Mouse (Mus musculus) embryonic facial prominence, embryonic 12.5 days (tissue): Measurements from ENCODE around the gene Brca1. TPM values are rescaled to one million over a fixed set of nuclear protein-coding genes. Genes with fewer than 3 reads are reported as not detected.
A peak's percentile ranks its signal among the peaks of the same experiment; 100 is the strongest.
"Not testable (repeated sequence)": the region's sequence is repeated elsewhere in the genome, so short reads cannot be mapped to it uniquely, and the experiment has no call there.

Experiments used
- ATAC-seq: fragments of 200-750 bp; cut with Nextera tagmentation; 2 replicates; pipeline ENCODE4 v1.8.0; 2017; ENCODE audit not compliant: insufficient number of reproducible peaks, insufficient read depth, low FRiP score, low TSS enrichment
- H3K27ac ChIP-seq: fragments of 300-500 bp; sonication (generic); 2 replicates; pipeline ENCODE4 v1.5.1; 2016; ENCODE audit warnings: mild to moderate bottlenecking
- H3K27me3 ChIP-seq: fragments of 300-500 bp; sonication (generic); 2 replicates; pipeline ENCODE4 v1.6.1; 2016; ENCODE audit warnings: mild to moderate bottlenecking, moderate library complexity
- H3K36me3 ChIP-seq: fragments of 300-500 bp; sonication (generic); 2 replicates; pipeline ENCODE4 v1.6.1; 2016; ENCODE audit warnings: mild to moderate bottlenecking
- H3K4me1 ChIP-seq: fragments of 300-500 bp; sonication (generic); 2 replicates; pipeline ENCODE4 v1.6.1; 2016
- H3K4me2 ChIP-seq: fragments of 300-500 bp; sonication (generic); replicated peaks from 2 replicates; pipeline ENCODE4 v1.6.1; 2016; ENCODE audit warnings: mild to moderate bottlenecking, moderate library complexity
- H3K4me3 ChIP-seq: fragments of 300-500 bp; sonication (generic); 2 replicates; pipeline ENCODE4 v1.5.1; 2016; ENCODE audit warnings: mild to moderate bottlenecking
- H3K9ac ChIP-seq: fragments of 300-500 bp; sonication (generic); 2 replicates; pipeline ENCODE4 v1.6.1; 2016; ENCODE audit warnings: mild to moderate bottlenecking, moderate library complexity
- H3K9me3 ChIP-seq: fragments of 300-500 bp; sonication (generic); 2 replicates; pipeline ENCODE4 v1.6.1; 2016; ENCODE audit warnings: mild to moderate bottlenecking, moderate library complexity
- whole genome bisulfite sequencing: fragments of 180-500 bp; shearing (Covaris S2); methylation state at CpG from one replicate; pipeline ENCODE4 v1.1.7; 2016; 5-methylcytosine and 5-hydroxymethylcytosine counted together
- polyA plus RNA-seq: library from polyadenylated mRNA; unstranded; fragments of >200 nt; fragmentation: Nextera tagmentation; extraction: Ambion mirVana; gene quantifications from 2 replicates; pipeline ENCODE4 v1.2.1, GENCODE M21; 2016

Gene Brca1
- polyA plus RNA-seq, 1 experiment from 2014 or later, result 19.3 TPM

DNA sequence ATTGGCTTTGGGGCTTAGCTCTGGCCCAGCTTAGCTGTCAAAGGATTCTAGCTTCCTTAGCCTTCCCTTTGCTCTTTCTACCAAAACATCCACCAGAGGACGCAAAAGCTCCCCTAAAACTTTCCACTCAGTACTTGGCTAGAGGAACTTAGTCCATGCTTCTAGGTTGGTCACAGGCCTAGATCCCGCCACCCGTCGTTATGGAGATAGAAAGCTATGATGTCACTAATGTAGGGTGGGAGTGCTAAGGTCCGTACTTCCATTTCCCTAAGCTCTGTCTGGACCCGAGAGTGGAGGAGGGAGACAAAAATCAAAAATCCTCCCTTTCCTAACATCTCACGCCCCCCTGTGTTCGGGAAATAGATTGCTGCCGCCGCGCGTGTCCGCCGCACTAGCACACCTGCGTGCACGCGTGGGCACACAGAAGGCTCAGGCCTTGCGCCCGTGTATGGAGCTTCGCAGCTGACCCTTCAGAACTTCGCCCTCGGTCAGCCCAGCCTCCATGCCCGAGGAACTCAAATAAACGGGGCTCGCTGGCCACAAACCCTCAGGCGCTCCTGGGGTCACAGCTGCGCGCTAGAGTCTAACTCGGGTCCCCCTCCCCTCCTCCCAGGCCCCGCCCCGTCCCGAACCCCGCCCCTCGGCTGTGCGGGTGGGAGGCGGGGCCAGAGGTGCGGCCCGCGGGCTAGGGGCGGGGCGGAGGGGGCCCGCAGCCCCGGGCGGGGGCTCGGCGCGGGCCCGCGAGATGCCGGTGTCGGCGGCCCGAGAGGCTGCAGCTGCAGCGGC is 84.1 kb downstream of the Brca1 start:
- H3K4me2 ChIP-seq, result peak overlapping the region; percentile 94
- peak overlapping the region; percentile 63 for H3K27ac ChIP-seq
- H3K9me3 ChIP-seq, result no peaks in the 10 kb centered on the region
- H3K4me3 ChIP-seq, result peak overlapping the region; percentile 72
- peak overlapping the region; percentile 73 for H3K9ac ChIP-seq
- no peaks in the 10 kb centered on the region for H3K36me3 ChIP-seq
- peaks cover 10% of the 10 kb centered on the region; the same call in 1 of the 2 replicates for H3K27me3 ChIP-seq
- WGBS, result under 1% methylated on average over 35 of the region's 54 CpGs
- H3K4me1 ChIP-seq, result peaks cover 25% of the 10 kb centered on the region
- peak; percentile 47; the same call in 1 of the 2 replicates for ATAC-seq

DNA sequence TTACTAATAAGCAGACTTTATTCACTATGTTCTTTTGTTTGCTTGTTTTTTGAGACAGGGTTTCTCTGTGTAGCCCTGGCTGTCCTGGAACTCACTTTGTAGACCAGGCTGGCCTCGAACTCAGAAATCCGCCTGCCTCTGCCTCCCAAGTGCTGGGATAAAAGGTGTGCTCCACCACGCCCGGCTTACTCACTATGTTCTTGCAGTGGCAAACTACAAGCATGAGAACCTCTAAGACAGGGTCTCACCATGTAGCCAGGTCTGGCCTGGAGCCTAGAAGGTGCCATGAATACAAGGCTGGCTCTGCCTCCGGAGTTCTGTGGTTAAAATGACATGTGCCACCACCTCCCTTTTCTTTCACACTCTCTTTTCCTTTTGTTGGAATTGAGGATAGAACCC is 85.2 kb downstream of the Brca1 start:
- H3K27ac ChIP-seq, H3K36me3 ChIP-seq, H3K9ac ChIP-seq, ATAC-seq, H3K9me3 ChIP-seq: not testable (repeated sequence)
- Histone ChIP-seq H3K4me3 (peak overlapping the region; percentile 73; the same call in 1 of the 2 replicates), H3K27me3 (peaks cover 10% of the 10 kb centered on the region; the same call in 1 of the 2 replicates), H3K4me1 (peaks cover 30% of the 10 kb centered on the region), H3K4me2 (peak overlapping the region; percentile 94)
- 56% methylated on average over 5 of the region's 5 CpGs for WGBS

DNA sequence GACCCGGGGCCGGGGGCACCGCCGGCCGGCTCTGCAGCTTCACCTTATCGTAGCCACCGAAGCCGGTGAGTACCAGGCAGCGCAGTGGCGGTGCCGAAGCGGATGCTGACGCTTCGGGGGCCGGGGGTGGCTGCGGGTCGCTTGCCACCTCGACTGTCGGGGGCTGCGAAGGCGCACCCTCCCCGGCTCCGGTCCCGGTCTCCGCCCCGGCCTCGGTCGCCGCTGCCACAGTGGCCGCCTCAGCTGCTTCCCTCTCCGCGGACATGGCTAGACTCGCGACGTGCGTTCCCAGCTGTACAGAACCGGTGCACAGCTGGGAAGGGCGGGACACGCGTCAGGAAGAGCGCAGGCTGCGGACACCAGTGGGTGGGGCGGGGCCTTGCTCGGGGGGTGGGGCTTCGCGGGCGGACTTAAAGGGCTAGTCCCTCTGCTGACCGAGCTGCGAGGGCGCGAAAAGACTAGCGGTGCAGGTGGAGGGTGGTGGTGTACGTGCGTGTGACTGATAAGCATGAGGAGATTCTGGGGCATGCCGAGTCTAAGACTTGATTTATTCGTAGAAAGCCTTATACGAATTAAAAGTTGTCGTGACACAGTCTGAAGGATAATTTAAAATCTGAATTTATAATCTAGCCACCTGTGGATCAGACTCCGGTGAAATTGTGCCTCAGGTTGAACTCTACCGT is 85.7 kb downstream of the Brca1 start, which contains the start of gene Vat1:
Gene Vat1 (minus strand): TSS at position 362 of the 683 bp plus-strand sequence.
- no peak for ATAC-seq
- 0 out of 2 replicates have a peak, but pooled peaks cover 7% of the 10 kb centered on the region for H3K36me3 ChIP-seq
- H3K27ac ChIP-seq, result peak within 1 kb of the TSS; percentile 66
- peak within 1 kb of the TSS; percentile 94 for H3K4me2 ChIP-seq
- H3K4me3 ChIP-seq, result peak within 1 kb of the TSS; percentile 73
- 2% methylated on average over 60 of the region's 60 CpGs for WGBS
- peaks cover 7% of the 10 kb centered on the region; the same call in 1 of the 2 replicates for H3K27me3 ChIP-seq
- peaks cover 30% of the 10 kb centered on the region for H3K4me1 ChIP-seq
- no peaks in the 10 kb centered on the region for H3K9me3 ChIP-seq
- peak within 1 kb of the TSS; percentile 71 for H3K9ac ChIP-seq

DNA sequence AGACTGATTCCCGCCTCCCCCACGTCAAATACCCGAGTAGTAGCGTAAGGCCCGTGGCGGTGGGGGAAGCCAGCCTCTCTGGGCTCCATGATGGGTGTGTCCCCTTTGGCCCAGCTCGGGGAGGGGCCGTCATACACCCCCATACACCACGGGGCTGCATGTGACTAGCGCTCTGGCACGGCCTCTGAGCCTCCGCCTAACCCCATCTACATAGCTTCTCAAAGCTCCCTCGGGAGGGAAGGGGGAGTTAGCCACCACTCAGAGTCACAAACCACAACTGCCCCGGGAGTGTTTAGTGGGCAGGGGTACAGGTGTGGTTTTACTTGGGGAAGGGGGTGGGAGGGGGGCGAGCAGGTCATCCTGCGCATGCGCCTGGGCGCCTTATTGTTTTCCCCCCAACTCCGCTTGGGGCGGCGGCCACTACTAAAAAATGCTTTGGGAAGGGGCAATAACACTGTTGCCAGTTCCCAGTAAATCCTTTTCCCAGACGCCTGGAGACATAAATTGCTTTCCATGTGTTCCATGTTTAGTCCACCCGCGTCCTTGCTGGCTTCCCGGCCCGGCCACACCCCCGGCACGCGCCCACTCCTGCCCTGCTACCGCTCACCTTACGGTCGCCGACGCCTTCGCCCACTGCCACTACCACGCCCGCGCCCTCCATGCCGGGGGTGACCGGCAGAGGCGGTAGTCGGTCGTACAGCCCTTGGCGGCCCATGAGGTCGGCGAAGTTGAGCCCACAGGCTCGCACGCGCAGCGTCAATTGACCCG is 86.5 kb downstream of the Brca1 start:
- under 1% methylated on average over 45 of the region's 51 CpGs for WGBS

DNA sequence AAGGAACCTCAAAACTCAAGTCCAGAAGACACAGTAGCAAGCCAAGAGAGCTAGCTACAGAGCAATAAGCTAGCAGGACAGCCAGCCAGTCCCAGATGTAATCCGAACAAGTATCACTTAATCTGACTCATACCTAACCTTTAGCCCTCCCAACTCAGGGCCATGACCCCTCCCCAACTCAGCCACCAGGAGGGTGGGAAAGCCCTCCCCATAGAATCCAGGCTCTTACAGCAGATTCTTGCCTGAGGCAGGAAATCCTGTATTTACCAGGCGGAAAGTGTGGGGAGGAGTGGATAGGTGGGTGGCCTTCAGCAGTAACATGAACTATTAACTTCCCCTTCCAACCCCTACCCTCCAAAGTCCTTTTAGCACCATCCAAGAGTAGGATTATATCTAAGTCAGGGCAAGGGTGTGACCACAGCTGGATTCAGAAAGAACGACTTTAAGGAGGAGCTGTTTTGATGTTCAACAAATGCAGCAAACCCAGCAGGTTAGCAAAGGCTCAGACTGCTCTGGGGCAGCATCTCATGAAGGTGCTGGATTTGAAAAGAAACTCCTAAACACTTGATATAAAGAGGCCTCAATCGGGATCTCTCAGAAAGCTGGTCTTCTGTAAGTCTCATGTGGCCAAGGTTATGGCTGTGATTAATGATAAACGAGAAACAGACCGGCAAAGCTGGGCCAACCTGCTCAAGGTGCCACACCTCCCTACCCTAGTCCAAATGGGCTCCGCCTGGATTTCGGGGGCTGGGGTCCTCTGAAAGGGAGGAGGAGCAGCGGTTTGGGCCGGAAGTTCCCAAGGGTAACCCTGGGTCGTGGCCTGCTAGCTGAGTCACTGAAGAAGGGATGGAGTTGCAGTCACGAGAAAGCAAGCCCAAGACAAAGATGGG is 87.3 kb downstream of the Brca1 start, which contains the start of gene Rnd2:
Gene Rnd2 (plus strand): TSS at position 789 of the 890 bp plus-strand sequence.
- Histone ChIP-seq H3K27me3 (no peaks in the 10 kb centered on the region), H3K9me3 (no peaks in the 10 kb centered on the region), H3K4me2 (peak within 1 kb of the TSS; percentile 94), H3K4me1 (peaks cover 37% of the 10 kb centered on the region), H3K27ac (peak within 1 kb of the TSS; percentile 66), H3K9ac (peak within 1 kb of the TSS; percentile 71), H3K4me3 (peak within 1 kb of the TSS; percentile 73), H3K36me3 (peaks cover 20% of the 10 kb centered on the region)
- 5% methylated on average over 12 of the region's 12 CpGs for WGBS
- no peak for ATAC-seq

More for the DNA sequence above, 86.5 kb downstream of the Brca1 start:
- Histone ChIP-seq H3K27ac (peak overlapping the region; percentile 66), H3K4me1 (peaks cover 30% of the 10 kb centered on the region), H3K9ac (peak overlapping the region; percentile 71), H3K4me2 (peak overlapping the region; percentile 94), H3K4me3 (peak overlapping the region; percentile 73), H3K27me3 (peaks cover 4% of the 10 kb centered on the region; the same call in 1 of the 2 replicates), H3K9me3 (no peaks in the 10 kb centered on the region), H3K36me3 (peaks cover 11% of the 10 kb centered on the region)
- peak; percentile 55; the same call in 1 of the 2 replicates for ATAC-seq

DNA sequence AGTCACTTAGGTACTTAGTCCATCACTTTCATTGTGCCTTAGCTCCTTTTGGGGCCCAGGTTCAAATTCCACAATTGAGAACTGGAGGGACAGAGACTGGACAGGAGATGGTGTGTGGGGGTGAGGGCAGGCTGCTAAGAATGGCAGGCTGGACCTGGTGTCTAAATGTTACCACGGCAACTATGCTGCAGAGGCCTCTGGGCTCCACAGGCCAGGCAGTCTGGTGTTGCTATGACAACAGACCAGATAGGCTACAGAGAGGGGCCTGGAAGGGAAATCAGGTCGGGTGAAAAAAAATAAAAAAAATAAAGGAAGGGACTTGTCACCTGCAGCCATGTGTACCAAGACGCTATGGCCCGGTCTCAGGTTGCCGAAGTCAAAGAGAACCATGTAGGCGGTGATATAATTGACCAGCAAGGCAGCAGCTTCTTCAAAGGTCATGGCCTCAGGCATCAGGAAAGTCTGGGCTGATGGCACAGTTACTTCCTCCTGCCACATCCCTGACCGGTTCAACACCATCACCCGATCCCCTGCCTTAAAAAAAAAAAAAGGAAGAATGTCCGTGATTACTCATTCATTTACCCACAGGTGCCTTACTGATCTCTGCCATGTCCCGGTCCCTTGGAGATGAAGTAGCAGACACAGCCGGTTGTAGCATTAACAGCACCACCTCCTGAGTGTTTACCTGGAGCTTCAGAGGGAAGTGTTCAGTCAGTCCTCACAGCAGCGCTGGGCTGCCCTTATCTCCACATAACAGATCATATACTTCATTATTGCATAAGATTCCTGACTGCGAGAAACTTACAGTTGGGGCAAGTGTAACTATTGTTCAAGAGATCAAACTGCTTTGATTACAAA is 88.9 kb downstream of the Brca1 start:
- peaks cover 21% of the 10 kb centered on the region for H3K36me3 ChIP-seq
- H3K4me3 ChIP-seq, result no peak overlapping the region
- H3K27ac ChIP-seq, result no peak overlapping the region
- WGBS, result 23% methylated on average over 13 of the region's 13 CpGs
- H3K27me3 ChIP-seq, result no peaks in the 10 kb centered on the region
- no peak overlapping the region for H3K9ac ChIP-seq
- H3K4me1 ChIP-seq, result peaks cover 35% of the 10 kb centered on the region
- 0 out of 2 replicates have a peak overlapping the region, but pooled peaks have one; percentile 0 for H3K4me2 ChIP-seq
- H3K9me3 ChIP-seq, result no peaks in the 10 kb centered on the region
- ATAC-seq, result no peak

DNA sequence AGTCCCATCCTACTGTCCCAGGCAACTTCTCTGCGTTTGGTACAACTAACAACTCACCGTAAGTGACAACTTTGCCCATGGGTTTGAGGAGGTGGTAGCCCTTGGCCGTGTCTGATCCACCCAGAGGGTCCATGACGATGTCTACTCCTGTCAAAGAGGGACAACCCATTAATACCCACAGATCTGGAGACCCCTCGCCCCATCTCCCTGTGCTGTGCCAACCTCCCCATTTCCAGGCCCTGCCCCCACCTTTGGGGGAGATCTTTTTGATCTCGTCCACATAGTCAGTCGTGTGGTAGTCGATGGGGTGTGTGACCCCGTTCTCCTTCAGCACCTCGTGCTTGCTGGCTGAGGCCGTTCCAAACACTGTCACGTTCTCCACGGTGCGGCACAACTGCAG is 89.6 kb downstream of the Brca1 start:
- Histone ChIP-seq H3K4me3 (no peak overlapping the region), H3K9me3 (no peaks in the 10 kb centered on the region), H3K9ac (no peak overlapping the region), H3K27ac (no peak overlapping the region), H3K4me1 (peaks cover 35% of the 10 kb centered on the region), H3K36me3 (peaks cover 21% of the 10 kb centered on the region), H3K27me3 (no peaks in the 10 kb centered on the region), H3K4me2 (no peak overlapping the region)
- 84% methylated on average over 14 of the region's 14 CpGs for WGBS
- ATAC-seq, result no peak

DNA sequence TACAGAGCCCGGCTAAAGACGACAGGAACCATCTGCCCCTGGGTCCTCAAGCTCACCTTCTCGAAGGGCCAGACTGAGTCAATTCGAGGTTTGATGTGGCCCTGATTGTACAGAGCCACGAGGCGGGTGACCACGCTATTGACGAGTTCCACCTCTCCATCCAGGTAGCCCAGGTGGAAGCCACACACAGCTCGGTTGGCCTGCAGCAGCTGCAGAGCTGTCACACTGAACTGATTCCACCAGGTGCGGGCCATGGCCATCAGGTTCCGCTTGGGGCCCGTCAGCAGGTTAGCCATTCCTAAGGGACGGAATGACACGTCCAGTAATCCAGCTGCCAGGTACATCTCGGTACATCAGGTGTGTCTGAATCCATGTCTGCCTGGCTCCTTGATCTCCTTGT is 91.4 kb downstream of the Brca1 start:
- Histone ChIP-seq H3K4me2 (no peak overlapping the region), H3K4me1 (peaks cover 35% of the 10 kb centered on the region), H3K9me3 (no peaks in the 10 kb centered on the region), H3K27me3 (no peaks in the 10 kb centered on the region), H3K27ac (no peak overlapping the region), H3K4me3 (no peak overlapping the region), H3K9ac (no peak overlapping the region; the same call in 1 of the 2 replicates), H3K36me3 (peaks cover 21% of the 10 kb centered on the region)
- ATAC-seq, result no peak
- 84% methylated on average over 15 of the region's 15 CpGs for WGBS

DNA sequence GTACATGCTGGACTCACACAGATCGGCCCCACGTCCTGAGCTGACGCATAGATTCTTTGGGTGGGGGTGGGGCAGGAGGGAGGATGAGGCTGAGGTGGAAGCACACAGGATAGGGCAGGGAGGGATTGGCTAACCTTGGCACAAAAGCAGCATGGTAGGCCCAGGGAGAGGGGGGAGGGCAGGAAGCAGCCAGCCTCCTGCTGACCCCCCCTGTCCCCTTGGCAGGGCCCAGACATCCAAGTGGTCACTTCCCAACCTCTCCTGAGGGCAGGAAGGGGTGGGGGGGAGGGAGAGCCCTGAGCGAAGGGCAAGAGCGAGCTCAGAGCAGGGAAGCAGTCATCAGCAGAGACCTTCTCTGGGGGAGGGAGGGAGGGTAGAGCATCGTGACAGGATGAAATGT is 92.0 kb downstream of the Brca1 start:
- H3K9me3 ChIP-seq, result no peaks in the 10 kb centered on the region
- H3K4me2 ChIP-seq, result no peak overlapping the region
- peaks cover 21% of the 10 kb centered on the region for H3K36me3 ChIP-seq
- H3K4me1 ChIP-seq, result peaks cover 35% of the 10 kb centered on the region
- no peak for ATAC-seq
- H3K4me3 ChIP-seq, result no peak overlapping the region
- H3K27me3 ChIP-seq, result no peaks in the 10 kb centered on the region
- WGBS, result 27% methylated on average over 6 of the region's 6 CpGs
- no peak overlapping the region for H3K27ac ChIP-seq
- H3K9ac ChIP-seq, result no peak overlapping the region

DNA sequence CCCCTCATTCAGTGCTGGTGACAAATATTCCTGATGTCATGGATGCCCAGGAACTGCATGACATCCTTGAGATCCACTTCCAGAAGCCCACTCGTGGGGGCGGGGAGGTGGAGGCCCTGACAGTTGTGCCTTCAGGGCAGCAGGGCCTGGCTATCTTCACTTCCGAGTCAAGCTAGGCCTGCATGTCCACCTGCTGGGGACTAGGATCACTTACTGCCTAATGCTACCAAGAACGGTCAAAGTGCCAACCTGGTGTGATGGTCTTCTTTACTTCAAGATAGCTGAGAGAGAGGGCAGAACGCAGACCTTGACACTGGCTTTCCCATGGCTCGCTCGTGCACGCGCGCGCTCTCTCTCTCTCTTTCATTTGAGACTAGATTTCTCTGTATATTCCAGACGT is 93.5 kb downstream of the Brca1 start:
- Histone ChIP-seq H3K4me2 (no peak overlapping the region), H3K36me3 (peaks cover 21% of the 10 kb centered on the region), H3K9ac (no peak overlapping the region), H3K4me3 (no peak overlapping the region), H3K27me3 (no peaks in the 10 kb centered on the region), H3K27ac (no peak overlapping the region), H3K4me1 (peaks cover 26% of the 10 kb centered on the region), H3K9me3 (no peaks in the 10 kb centered on the region)
- 82% methylated on average over 12 of the region's 12 CpGs for WGBS
- ATAC-seq, result no peak
